Mouse (Mus musculus) forebrain, embryonic 11.5 days (tissue): Measurements from ENCODE around the gene Itsn1. TPM values are rescaled to one million over a fixed set of nuclear protein-coding genes. Genes with fewer than 3 reads are reported as not detected.
A peak's percentile ranks its signal among the peaks of the same experiment; 100 is the strongest.

Experiments used
- ATAC-seq: fragments of 200-750 bp; cut with Nextera tagmentation; replicated peaks from 2 replicates; pipeline ENCODE4 v1.8.0; 2017; ENCODE audit warnings: moderate TSS enrichment; ENCODE audit not compliant: low FRiP score
- DNase-seq: peaks from one replicate; pipeline ENCODE4 v3.0.0-alpha.2; 2017; ENCODE audit warnings: low spot score
- H3K27ac ChIP-seq: fragments of 300-500 bp; sonication (generic); 2 replicates; pipeline ENCODE4 v1.5.1; 2014; ENCODE audit warnings: low read depth, low read length
- H3K27me3 ChIP-seq: fragments of 300-500 bp; sonication (generic); 2 replicates; pipeline ENCODE4 v1.6.1; 2014; ENCODE audit warnings: mild to moderate bottlenecking, low read length, mixed read lengths; ENCODE audit not compliant: control insufficient read depth, insufficient read depth
- H3K36me3 ChIP-seq: fragments of 300-500 bp; sonication (generic); 2 replicates; pipeline ENCODE4 v1.6.1; 2014; ENCODE audit warnings: mild to moderate bottlenecking, low read length, moderate library complexity, mixed read lengths; ENCODE audit not compliant: control insufficient read depth, insufficient read depth
- H3K4me1 ChIP-seq: fragments of 300-500 bp; sonication (generic); replicated peaks from 2 replicates; pipeline ENCODE4 v1.6.1; 2014; ENCODE audit warnings: low read length, mixed read lengths; ENCODE audit not compliant: control insufficient read depth, insufficient read depth
- H3K4me2 ChIP-seq: fragments of 300-500 bp; sonication (generic); 2 replicates; pipeline ENCODE4 v1.6.1; 2014; ENCODE audit warnings: low read depth, mild to moderate bottlenecking, low read length, moderate library complexity, mixed read lengths; ENCODE audit not compliant: severe bottlenecking
- H3K4me3 ChIP-seq: fragments of 300-500 bp; sonication (generic); 2 replicates; pipeline ENCODE4 v1.5.1; 2014; ENCODE audit warnings: low read depth, low read length
- H3K9ac ChIP-seq: fragments of 300-500 bp; sonication (generic); 2 replicates; pipeline ENCODE4 v1.6.1; 2014; ENCODE audit warnings: low read length
- H3K9me3 ChIP-seq: fragments of 300-500 bp; sonication (generic); 2 replicates; pipeline ENCODE4 v1.6.1; 2016; ENCODE audit warnings: low read length, mixed read lengths; ENCODE audit not compliant: control insufficient read depth
- WGBS: fragments of 180-500 bp; shearing (Covaris S2); extraction: QIAGEN DNeasy Blood & Tissue Kit; methylation state at CpG from one replicate; pipeline ENCODE4 v1.1.7; 2014; 5-methylcytosine and 5-hydroxymethylcytosine counted together
- polyA plus RNA-seq: library from polyadenylated mRNA; unstranded; fragments of >200 nt; fragmentation: Nextera tagmentation; extraction: Ambion mirVana; gene quantifications from 2 replicates; pipeline ENCODE4 v1.2.1, GENCODE M21; 2014

Gene Itsn1
- polyA plus RNA-seq, 1 experiment from 2014 or later, result 55.2 TPM

DNA sequence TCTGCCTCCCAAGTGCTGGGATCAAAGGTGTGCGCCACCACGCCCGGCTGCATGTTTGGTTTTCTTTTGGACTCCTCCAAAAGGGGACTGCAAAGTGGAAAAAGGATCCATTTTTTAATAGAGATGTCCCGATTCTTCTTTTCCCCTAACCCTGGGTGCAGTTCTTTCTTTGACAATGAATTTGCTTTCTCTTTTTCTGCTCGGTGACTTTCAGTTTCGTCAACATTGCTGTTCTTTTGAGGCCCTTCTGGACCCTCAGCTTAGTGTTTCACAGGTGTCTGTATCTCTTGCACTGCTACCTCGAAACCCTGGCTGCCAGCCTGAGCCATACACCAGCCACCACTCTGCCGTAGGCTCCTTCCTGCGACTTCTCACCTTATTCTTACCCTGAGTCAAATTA is 66.5 kb downstream of the Itsn1 start:
- DNase-seq, result no peak
- H3K4me1 ChIP-seq, result no peaks in the 10 kb centered on the region
- no peak overlapping the region for H3K27ac ChIP-seq
- H3K4me3 ChIP-seq, result no peak overlapping the region
- no peak overlapping the region for H3K4me2 ChIP-seq
- 95% methylated on average over 9 of the region's 9 CpGs for WGBS
- H3K9ac ChIP-seq, result no peak overlapping the region
- ATAC-seq, result no peak
- H3K36me3 ChIP-seq, result no peaks in the 10 kb centered on the region; the same call in 1 of the 2 replicates
- H3K9me3 ChIP-seq, result no peaks in the 10 kb centered on the region
- no peaks in the 10 kb centered on the region for H3K27me3 ChIP-seq

DNA sequence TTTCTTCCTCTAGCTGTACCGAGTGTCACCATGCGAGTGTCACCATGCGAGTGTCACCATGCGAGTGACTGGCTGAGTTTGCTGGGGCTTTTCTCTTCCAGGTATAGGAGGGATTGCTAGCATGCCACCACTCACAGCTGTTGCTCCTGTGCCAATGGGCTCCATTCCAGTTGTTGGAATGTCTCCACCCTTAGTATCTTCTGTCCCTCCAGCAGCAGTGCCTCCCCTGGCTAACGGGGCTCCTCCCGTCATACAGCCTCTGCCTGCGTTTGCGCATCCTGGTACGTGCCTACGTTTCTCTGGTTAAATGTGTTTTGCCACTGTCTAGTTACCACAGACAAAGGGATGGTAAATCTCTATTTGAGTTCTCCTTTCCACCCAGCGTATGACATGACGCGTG is 72.3 kb downstream of the Itsn1 start:
- Histone ChIP-seq H3K27ac (no peak overlapping the region), H3K9me3 (no peaks in the 10 kb centered on the region), H3K4me2 (no peak overlapping the region), H3K4me3 (no peak overlapping the region), H3K36me3 (peaks cover 3% of the 10 kb centered on the region; the same call in 1 of the 2 replicates), H3K9ac (no peak overlapping the region), H3K27me3 (no peaks in the 10 kb centered on the region), H3K4me1 (no peaks in the 10 kb centered on the region)
- no peak for DNase-seq
- no peak for ATAC-seq
- WGBS, result 94% methylated on average over 13 of the region's 13 CpGs

DNA sequence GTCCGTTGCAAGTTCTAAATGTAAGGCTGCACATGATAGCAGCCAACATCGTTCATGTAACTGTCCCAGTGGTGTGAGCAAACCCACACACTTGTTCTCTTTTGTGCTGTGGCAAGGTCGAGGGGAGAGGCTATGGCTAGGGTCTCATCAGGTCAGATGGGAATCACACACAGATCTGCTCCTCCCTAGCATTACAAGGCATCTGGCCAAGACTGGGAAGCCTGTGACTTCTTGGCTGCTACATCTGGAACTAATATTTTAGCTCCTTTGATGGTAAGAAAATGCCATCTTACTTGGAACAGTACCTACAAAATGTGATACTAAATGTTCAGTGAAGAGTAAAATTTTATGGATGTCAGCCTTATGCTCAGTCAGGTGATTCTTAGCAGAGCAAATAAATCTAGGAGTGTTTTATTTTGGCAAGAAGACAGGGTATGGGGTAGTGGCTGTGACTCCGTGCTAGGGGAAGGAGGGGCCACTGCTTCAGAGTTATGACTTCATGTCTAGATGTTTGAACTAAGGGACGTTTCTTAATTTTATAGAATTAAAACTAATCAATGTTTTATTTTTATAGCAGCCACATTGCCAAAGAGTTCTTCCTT is 73.5 kb downstream of the Itsn1 start:
- Histone ChIP-seq H3K9ac (no peak overlapping the region), H3K27ac (no peak overlapping the region), H3K36me3 (peaks cover 3% of the 10 kb centered on the region; the same call in 1 of the 2 replicates), H3K4me1 (no peaks in the 10 kb centered on the region), H3K4me2 (no peak overlapping the region), H3K9me3 (no peaks in the 10 kb centered on the region), H3K4me3 (no peak overlapping the region), H3K27me3 (no peaks in the 10 kb centered on the region)
- DNase-seq (no peak), ATAC-seq (no peak)
- 80% methylated on average over 5 of the region's 5 CpGs for WGBS

DNA sequence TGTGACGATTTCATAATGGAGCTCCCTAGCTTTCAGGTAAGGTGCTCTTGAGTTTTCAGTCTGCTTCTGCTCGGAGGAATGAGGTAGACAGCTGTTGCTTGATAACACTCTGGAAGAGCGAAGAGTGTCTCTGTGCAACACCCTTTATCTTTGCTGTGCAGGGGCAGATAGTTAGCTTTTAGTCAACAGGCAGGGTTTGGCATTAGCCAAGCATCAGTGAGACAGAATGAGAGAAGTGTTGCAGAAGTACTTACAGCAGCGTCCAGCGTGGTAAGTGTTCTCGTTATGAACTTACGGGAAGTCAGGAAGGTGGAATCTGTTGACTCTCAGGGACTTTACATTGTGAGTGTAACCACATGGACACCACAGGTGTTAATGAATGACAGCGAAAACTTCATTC is 75.3 kb downstream of the Itsn1 start:
- DNase-seq (no peak), ATAC-seq (no peak)
- H3K36me3 ChIP-seq, result peaks cover 3% of the 10 kb centered on the region; the same call in 1 of the 2 replicates
- WGBS, result 94% methylated on average over 8 of the region's 8 CpGs
- H3K9me3 ChIP-seq, result no peaks in the 10 kb centered on the region
- H3K4me1 ChIP-seq, result no peaks in the 10 kb centered on the region
- H3K27me3 ChIP-seq, result no peaks in the 10 kb centered on the region
- no peak overlapping the region for H3K9ac ChIP-seq
- no peak overlapping the region for H3K4me3 ChIP-seq
- H3K27ac ChIP-seq, result 0 out of 2 replicates have a peak overlapping the region, but pooled peaks have one; percentile 6
- no peak overlapping the region for H3K4me2 ChIP-seq

DNA sequence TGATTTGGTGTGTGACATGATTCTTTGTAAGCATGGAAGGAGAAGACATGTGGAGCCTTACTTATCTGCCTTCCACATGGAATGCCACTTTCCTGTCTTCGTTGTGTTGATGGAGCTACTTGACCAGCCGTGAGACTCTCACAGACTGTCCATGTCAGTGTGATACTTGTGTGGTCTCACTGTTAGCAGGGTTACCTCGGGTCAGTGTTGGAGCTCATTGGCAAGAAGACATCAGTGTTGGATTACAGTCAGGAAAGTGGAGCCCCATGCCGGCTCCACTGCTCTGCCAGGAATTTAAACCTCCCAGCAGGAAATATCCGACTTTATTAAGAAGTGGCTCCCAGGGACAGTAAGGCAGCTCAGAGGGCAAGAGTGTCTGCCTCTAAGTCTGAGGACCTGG is 75.8 kb downstream of the Itsn1 start:
- H3K9me3 ChIP-seq, result no peaks in the 10 kb centered on the region
- DNase-seq (no peak), ATAC-seq (no peak)
- H3K4me1 ChIP-seq, result no peaks in the 10 kb centered on the region
- no peaks in the 10 kb centered on the region for H3K27me3 ChIP-seq
- H3K9ac ChIP-seq, result no peak overlapping the region
- H3K4me3 ChIP-seq, result no peak overlapping the region
- H3K27ac ChIP-seq, result no peak overlapping the region
- WGBS, result 73% methylated on average over 5 of the region's 5 CpGs
- no peak overlapping the region for H3K4me2 ChIP-seq
- H3K36me3 ChIP-seq, result peaks cover 3% of the 10 kb centered on the region; the same call in 1 of the 2 replicates

DNA sequence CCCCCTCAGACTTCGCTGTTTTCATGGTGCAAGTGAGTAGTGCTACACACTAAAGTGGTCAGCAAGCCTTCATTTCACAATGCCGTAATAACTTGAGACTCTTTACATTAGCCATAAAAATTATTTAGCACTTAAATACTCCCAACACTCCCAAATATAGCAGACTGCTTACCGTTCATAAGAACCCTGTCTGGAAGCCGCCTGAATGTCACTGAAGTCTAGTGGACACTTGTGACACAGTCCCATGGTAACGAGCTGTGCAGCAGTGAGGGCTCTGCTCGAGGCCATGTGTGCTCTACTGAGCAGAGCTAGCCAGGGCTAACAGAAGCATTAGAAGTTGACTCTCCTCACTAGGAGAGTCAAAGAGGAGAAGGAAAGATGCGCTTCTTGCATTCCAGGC is 81.2 kb downstream of the Itsn1 start:
- DNase-seq, result no peak
- H3K27me3 ChIP-seq, result no peaks in the 10 kb centered on the region
- ATAC-seq, result no peak
- no peak overlapping the region for H3K9ac ChIP-seq
- no peak overlapping the region for H3K4me3 ChIP-seq
- H3K4me2 ChIP-seq, result no peak overlapping the region
- no peaks in the 10 kb centered on the region for H3K9me3 ChIP-seq
- no peak overlapping the region for H3K27ac ChIP-seq
- H3K36me3 ChIP-seq, result no peaks in the 10 kb centered on the region; the same call in 1 of the 2 replicates
- no peaks in the 10 kb centered on the region for H3K4me1 ChIP-seq
- 92% methylated on average over 7 of the region's 7 CpGs for WGBS

DNA sequence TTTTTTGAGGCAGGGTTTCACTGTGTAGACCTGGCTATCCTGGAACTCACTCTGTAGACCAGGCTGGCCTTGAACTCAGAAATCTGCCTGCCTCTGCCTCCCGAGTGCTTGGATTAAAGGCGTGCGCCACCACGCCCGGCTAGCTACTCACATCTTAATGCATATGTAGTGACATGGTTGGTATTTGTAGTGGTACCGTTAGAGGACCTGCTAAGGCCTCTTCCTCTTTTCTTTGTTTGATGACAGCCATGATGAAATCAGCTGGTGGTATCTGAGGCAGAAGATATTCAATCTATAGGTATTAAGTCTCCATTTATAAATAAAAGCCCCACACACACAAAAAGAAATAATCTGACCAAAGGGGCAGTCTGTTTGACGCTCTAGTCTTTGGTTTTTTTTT is 82.3 kb downstream of the Itsn1 start:
- H3K9me3 ChIP-seq, result no peaks in the 10 kb centered on the region
- no peaks in the 10 kb centered on the region; the same call in 1 of the 2 replicates for H3K36me3 ChIP-seq
- H3K9ac ChIP-seq, result no peak overlapping the region
- H3K27me3 ChIP-seq, result no peaks in the 10 kb centered on the region
- ATAC-seq, result no peak
- H3K27ac ChIP-seq, result no peak overlapping the region
- H3K4me1 ChIP-seq, result no peaks in the 10 kb centered on the region
- DNase-seq, result no peak
- no peak overlapping the region for H3K4me2 ChIP-seq
- WGBS, result 92% methylated on average over 7 of the region's 7 CpGs
- H3K4me3 ChIP-seq, result no peak overlapping the region

DNA sequence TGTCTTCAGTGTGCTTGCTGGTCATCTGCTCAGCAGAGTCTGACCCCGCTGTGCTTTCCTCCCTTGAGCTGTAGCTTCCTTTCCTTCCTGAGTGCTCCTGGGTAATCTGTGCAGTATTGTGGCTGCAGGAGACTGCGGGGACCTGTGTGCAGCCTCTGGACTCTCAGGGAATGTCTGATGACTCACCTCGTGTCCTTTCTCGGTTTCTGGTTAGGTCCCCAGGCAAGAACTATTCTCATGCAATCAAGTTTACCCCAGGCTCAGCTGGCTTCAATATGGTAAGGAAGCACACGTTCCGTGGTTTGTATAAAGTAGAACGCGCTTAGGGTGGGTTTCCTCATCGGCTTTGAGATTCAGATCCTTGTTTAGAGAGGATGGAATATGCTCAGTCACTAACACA is 82.8 kb downstream of the Itsn1 start:
- no peak overlapping the region for H3K9ac ChIP-seq
- no peaks in the 10 kb centered on the region; the same call in 1 of the 2 replicates for H3K36me3 ChIP-seq
- ATAC-seq, result no peak
- H3K4me3 ChIP-seq, result no peak overlapping the region
- H3K27me3 ChIP-seq, result no peaks in the 10 kb centered on the region
- WGBS, result 95% methylated on average over 9 of the region's 9 CpGs
- H3K27ac ChIP-seq, result no peak overlapping the region
- no peak for DNase-seq
- H3K9me3 ChIP-seq, result no peaks in the 10 kb centered on the region
- no peak overlapping the region for H3K4me2 ChIP-seq
- H3K4me1 ChIP-seq, result no peaks in the 10 kb centered on the region

DNA sequence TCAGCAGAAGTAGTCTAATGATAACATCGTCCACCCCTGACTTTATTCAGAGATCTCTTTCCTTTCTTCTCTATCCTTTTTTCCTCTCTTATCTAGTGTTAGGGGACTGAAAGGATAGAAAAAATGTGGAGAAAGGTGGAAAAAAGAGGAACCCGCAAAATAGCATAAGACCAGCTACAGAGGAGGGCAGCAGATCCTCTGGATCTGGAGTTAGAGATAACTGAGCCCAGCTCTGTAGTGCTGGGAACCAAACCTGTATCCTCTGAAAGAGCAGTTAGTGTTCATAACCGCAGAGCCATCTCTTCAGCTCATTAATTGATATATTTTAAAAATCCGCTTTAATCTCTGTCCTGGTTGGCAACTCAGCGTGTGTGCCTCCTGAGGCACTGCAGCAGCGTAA is 84.5 kb downstream of the Itsn1 start:
- no peak for ATAC-seq

More for the DNA sequence above, 84.5 kb downstream of the Itsn1 start:
- Histone ChIP-seq H3K27ac (no peak overlapping the region), H3K27me3 (no peaks in the 10 kb centered on the region), H3K4me2 (no peak overlapping the region), H3K9ac (no peak overlapping the region), H3K9me3 (no peaks in the 10 kb centered on the region), H3K4me3 (no peak overlapping the region), H3K4me1 (no peaks in the 10 kb centered on the region), H3K36me3 (peaks cover 8% of the 10 kb centered on the region)
- 89% methylated on average over 6 of the region's 6 CpGs for WGBS
- DNase-seq, result no peak
